Mouse (Mus musculus) T-cell, adult 2 months (primary cell): ENCODE results near the gene Hif3a.

Source experiments
- DNase-seq: peaks from one replicate; pipeline ENCODE4 v3.0.0; 2022; ENCODE audit warnings: low spot score

The Hif3a gene

GRCm38 (mm10) chr7:16992451-16992807 lies 69.8 kb downstream of the Hif3a start, which contains the start of gene Ccdc8:
Gene Ccdc8, plus strand, starts transcription at chr7:16992708.
- DNase-seq = no peak

DNA sequence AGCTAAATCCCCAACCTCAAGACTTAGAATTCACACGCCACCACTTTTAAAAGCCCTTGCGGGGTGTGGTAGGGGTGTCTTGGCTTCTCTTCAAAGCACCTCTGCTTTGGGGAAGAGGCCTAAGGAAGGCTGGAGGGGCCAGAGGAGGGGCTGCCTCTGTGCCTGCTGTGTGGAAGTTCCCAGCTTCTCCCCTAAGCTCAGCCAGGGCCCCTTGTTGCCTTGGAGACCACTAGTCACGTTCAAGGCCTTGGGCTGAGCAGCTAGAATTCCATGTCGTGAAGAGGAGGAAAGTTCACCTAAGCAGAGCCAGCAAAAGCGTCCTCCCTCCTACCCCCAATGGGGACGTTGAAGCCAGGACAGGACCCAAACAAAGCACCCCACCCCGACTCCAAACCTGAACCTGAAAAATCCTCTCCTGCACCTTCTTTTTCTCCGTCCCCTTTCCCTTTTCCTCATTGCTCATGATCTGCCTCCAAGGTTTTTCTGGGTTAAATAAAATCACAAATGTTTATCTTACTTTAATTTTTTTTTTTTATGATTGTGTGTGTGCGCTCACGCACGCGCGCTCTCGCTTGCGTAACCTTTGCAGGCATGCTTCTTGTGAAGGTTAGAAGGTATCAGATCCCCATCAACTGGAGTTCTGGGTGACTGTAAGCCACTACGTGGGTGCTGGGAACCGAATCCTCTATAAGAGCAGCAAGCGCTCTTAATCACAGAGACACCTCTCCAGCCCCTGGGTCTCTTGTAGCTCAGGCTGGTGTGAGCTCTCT lies 70.4 kb downstream of the Hif3a start:
- DNase-seq = no peak

DNA sequence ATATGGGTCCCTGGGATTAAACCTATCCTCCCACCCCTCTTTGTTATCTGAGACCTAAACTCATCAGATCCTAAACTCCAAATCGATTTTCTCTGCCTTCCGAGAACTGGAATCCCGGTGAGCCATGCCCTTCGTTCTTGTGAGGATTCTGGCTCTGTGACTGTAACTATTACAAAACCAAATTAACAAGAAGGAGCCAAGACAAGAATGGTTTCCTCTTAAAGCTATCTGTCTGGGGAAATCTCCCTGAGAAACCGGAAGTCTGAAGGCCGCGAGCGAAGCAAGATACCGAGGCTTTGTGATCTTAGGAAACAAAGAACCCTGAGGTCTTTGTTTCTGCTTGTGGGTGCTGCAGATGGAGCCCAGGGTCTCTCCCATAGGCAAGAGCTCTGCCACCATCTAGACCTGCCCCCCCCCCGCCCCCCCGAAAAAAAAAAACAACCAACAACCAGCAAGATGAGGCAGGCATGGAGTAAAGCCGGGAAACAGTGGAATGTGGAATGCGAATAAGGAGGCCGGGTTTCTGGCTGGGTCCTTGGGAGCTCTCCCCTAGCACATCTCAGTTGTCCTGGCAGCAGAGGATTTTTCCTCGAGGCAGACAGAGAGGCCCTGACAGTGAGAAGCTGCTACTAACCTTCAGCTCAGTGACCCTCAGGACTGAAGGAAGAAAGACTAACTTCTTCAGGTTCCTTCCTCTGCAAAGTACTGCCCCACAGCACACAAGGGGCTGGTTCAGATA lies 72.1 kb downstream of the Hif3a start:
- peak; percentile 36 for DNase-seq

DNA sequence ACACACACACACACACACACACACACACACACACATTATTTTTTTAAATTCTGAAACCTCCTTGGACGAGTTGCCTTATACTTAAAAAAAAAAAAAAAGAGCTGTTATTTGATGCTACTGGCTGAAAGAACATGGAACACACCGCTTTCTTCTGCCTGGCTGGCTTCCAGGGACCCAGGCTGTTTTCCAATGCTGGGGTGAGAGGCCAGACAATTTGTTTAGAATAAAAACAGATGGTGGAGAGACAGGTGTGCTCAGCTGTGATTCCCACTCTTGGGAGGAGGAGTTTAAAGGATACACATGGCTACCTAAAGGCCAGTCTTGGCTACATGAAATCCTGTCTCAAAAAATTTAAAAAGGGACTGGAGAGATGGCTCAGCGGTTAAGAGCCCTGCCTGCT lies 73.8 kb downstream of the Hif3a start:
- DNase-seq = no peak

GRCm38 (mm10) chr7:16987541-16988149 lies 74.6 kb downstream of the Hif3a start:
- DNase-seq = no peak

- peak; percentile 87 for DNase-seq
These were observed 79.2 kb downstream of the Hif3a start, which contains the start of gene Gm42372 for GRCm38 (mm10) chr7:16982859-16983568. Gene Gm42372, plus strand, starts transcription at chr7:16983086.
